Mouse (Mus musculus) heart, embryonic 14.5 days (tissue): ENCODE data around the gene Hspa8. TPM values are rescaled to one million over a fixed set of nuclear protein-coding genes. Genes with fewer than 3 reads are reported as not detected.

Source experiments
- polyA plus RNA-seq: library from polyadenylated mRNA; unstranded; fragments of >200 nt; fragmentation: Nextera tagmentation; extraction: Ambion mirVana; gene quantifications from 2 replicates; pipeline ENCODE4 v1.2.1, GENCODE M21; 2014

Gene Hspa8
- polyA plus RNA-seq, 1 experiment from 2014 or later, result 1,682 TPM

Other genes starting within 250 kb of the Hspa8 start
- gene Gm21915, start 130.4 kb upstream of the Hspa8 start, polyA plus RNA-seq, result not detected in 2 replicates
- 8.9 and 13.4 TPM in 2 replicates for gene Clmp, start 115.0 kb upstream of the Hspa8 start, polyA plus RNA-seq
- gene Bsx, start 73.1 kb downstream of the Hspa8 start, polyA plus RNA-seq, result not detected in 2 replicates
- gene Jhy, start 163.1 kb downstream of the Hspa8 start, polyA plus RNA-seq, result not detected in 2 replicates
- not detected in 2 replicates for gene Crtam, start 203.6 kb downstream of the Hspa8 start, polyA plus RNA-seq